In genomic region chr17:29262259-29262649, GRCm38 (mm10) we compare ENCODE assay signal across 9 mouse cellular contexts. TPM values are rescaled to one million over a fixed set of nuclear protein-coding genes. Genes with fewer than 3 reads are reported as not detected.
DNase-seq lines count a peak whose midpoint lies in the region; ATAC-seq and TF ChIP-seq lines count a peak whose summit lies in the region.
"Had no signal": no experiment of that assay in that cellular context is flagged by ENCODE, and none has a peak within 500 bp of the region (broad histone marks: within the 10 kb centered on the region; RNA-seq: fewer than 3 reads in every experiment).

No protein-coding gene starts in this region.

- peaks cover 61% of the 10 kb centered on the region for H3K4me1 ChIP-seq in heart, embryonic 13.5 days
- peaks cover 6 to 7% of the 10 kb centered on the region in 2 experiments for H3K4me1 ChIP-seq in ES-E14 (ENCODE audit: control insufficient read depth in 2 of 2, insufficient read depth in 2 of 2, low read length in 2 of 2, poor library complexity in 1 of 2)
- H3K4me1 ChIP-seq in hindbrain, embryonic 14.5 days (replicated peaks; ENCODE audit: control insufficient read depth, insufficient read depth, low read length), result peaks cover 14% of the 10 kb centered on the region
- peaks cover 37% of the 10 kb centered on the region for H3K4me1 ChIP-seq in midbrain, embryonic 13.5 days (replicated peaks)

- no peaks in the 10 kb centered on the region for H3K9me3 ChIP-seq in heart, embryonic 13.5 days
- no peaks in the 10 kb centered on the region for H3K9me3 ChIP-seq in ES-E14 (ENCODE audit: control insufficient read depth, insufficient read depth, low read depth, low read length)
- H3K9me3 ChIP-seq in hindbrain, embryonic 14.5 days (ENCODE audit: control insufficient read depth, low read length), result no peaks in the 10 kb centered on the region
- H3K9me3 ChIP-seq in midbrain, embryonic 13.5 days, result no peaks in the 10 kb centered on the region

- WGBS in heart, embryonic 13.5 days, result 45% methylated on average over 2 of the region's 2 CpGs
- 56% methylated on average over 2 of the region's 2 CpGs for WGBS in hindbrain, embryonic 14.5 days
- 51% methylated on average over 2 of the region's 2 CpGs for WGBS in midbrain, embryonic 13.5 days

- H3K36me3 ChIP-seq in heart, embryonic 13.5 days, result peaks cover 42% of the 10 kb centered on the region
- H3K36me3 ChIP-seq in ES-E14 (ENCODE audit: control insufficient read depth, insufficient read depth, low read length, poor library complexity, severe bottlenecking), result peaks cover 32% of the 10 kb centered on the region
- H3K36me3 ChIP-seq in hindbrain, embryonic 14.5 days (replicated peaks; ENCODE audit: control insufficient read depth, insufficient read depth), result peaks cover 28% of the 10 kb centered on the region
- peaks cover 30% of the 10 kb centered on the region for H3K36me3 ChIP-seq in midbrain, embryonic 13.5 days

- ATAC-seq in heart, embryonic 13.5 days (ENCODE audit: extremely low read depth, insufficient number of reproducible peaks, low FRiP score, low TSS enrichment), result no peak
- ATAC-seq in hindbrain, embryonic 14.5 days (ENCODE audit: low FRiP score), result no peak
- no peak for ATAC-seq in midbrain, embryonic 13.5 days
- ATAC-seq in inflammation-experienced regulatory T-cells, adult 6 months, result no peak
- ATAC-seq in megakaryocyte-erythroid progenitor cell, adult 5-6 weeks (replicated peaks; ENCODE audit: low FRiP score, low TSS enrichment, poor library complexity, severe bottlenecking), result no peak

- peak overlapping the region; percentile 95 for H3K9ac ChIP-seq in heart, embryonic 13.5 days
- H3K9ac ChIP-seq in ES-E14 (ENCODE audit: insufficient read depth, low read depth, low read length, poor library complexity, severe bottlenecking), result peak overlapping the region; percentile 30; the same call in 1 of the 2 replicates
- no peak overlapping the region; the same call in 1 of the 2 replicates for H3K9ac ChIP-seq in hindbrain, embryonic 14.5 days
- H3K9ac ChIP-seq in midbrain, embryonic 13.5 days (replicated peaks), result peak overlapping the region; percentile 48

- no peak overlapping the region for H3K27ac ChIP-seq in heart, embryonic 13.5 days (replicated peaks)
- no peak overlapping the region for H3K27ac ChIP-seq in ES-E14 (ENCODE audit: insufficient read depth, low read depth, low read length, poor library complexity, severe bottlenecking)
- H3K27ac ChIP-seq in hindbrain, embryonic 14.5 days, result no peak overlapping the region
- no peak overlapping the region for H3K27ac ChIP-seq in midbrain, embryonic 13.5 days

- no peaks in the 10 kb centered on the region for H3K27me3 ChIP-seq in heart, embryonic 13.5 days (replicated peaks)
- H3K27me3 ChIP-seq in hindbrain, embryonic 14.5 days (ENCODE audit: control insufficient read depth, insufficient read depth, low read length), result no peaks in the 10 kb centered on the region
- H3K27me3 ChIP-seq in midbrain, embryonic 13.5 days, result no peaks in the 10 kb centered on the region

- no peak for DNase-seq in heart, adult 8-10 months (ENCODE audit: low spot score)
- no peak for DNase-seq in ES-E14 (ENCODE audit: low read depth, low spot score)
- DNase-seq in hindbrain, embryonic 14.5 days (ENCODE audit: low spot score), result no peak
- DNase-seq in layer of hippocampus, postnatal 14 days (ENCODE audit: low spot score in 2 of 2), result no peak

- H3K4me2 ChIP-seq in heart, embryonic 13.5 days, result peak overlapping the region; percentile 88
- peak overlapping the region; percentile 61 for H3K4me2 ChIP-seq in hindbrain, embryonic 14.5 days (replicated peaks)
- peak overlapping the region; percentile 68 for H3K4me2 ChIP-seq in midbrain, embryonic 13.5 days (replicated peaks)

- peak overlapping the region; percentile 93 for H3K4me3 ChIP-seq in heart, embryonic 13.5 days
- peak overlapping the region; percentile 15 to 99 for H3K4me3 ChIP-seq in ES-E14 (ENCODE audit: insufficient read depth in 1 of 2, low read depth in 1 of 2, low read length in 2 of 2, poor library complexity in 1 of 2, severe bottlenecking in 1 of 2)
- H3K4me3 ChIP-seq in hindbrain, embryonic 14.5 days (replicated peaks; ENCODE audit: low read length), result no peak overlapping the region
- H3K4me3 ChIP-seq in midbrain, embryonic 13.5 days (replicated peaks), result no peak overlapping the region

- in situ Hi-C loops in ES-E14 (cut with MboI; ENCODE audit: low sequenced_read_pairs in 2 of 2, unreplicated experiment in 2 of 2), result no loop called here

TF ChIP-seq in ES-E14, 5 proteins besides CTCF, POLR2A, EP300 and RAD21:
- TF ChIP-seq HCFC1 (IDR thresholded peaks at IDR 0.05; ENCODE audit: borderline replicate concordance, insufficient read depth, low read length) (no peak), MAFK (IDR thresholded peaks at IDR 0.05; ENCODE audit: insufficient read depth, low read depth, low read length) (no peak), CHD2 (IDR thresholded peaks at IDR 0.05; ENCODE audit: low read depth, low read length) (no peak), ZNF384 (IDR thresholded peaks at IDR 0.05; ENCODE audit: low read depth, low read length) (no peak), ZC3H11A (IDR thresholded peaks at IDR 0.05; ENCODE audit: borderline replicate concordance, low read depth, low read length) (no peak)
TF ChIP-seq in ES-E14: peak in this region for 0.

RNA-seq across cellular contexts. Expression of gene Ppil1, which starts 1.7 kb away (rescaled TPM):
- polyA plus RNA-seq in heart, embryonic 13.5 days (2015; fragmentation: Nextera tagmentation; extraction: Ambion mirVana), result 106 and 128 TPM in 2 replicates
- total RNA-seq in heart, adult 8-10 months (2022), result 10 to 100 TPM; 36.5 to 43.8 (median 37.3) TPM
- total RNA-seq in ES-E14 (2012; rRNA removed), result 134 and 157 TPM in 2 replicates
- 101 TPM in 2 replicates for polyA plus RNA-seq in hindbrain, embryonic 14.5 days (2014; fragmentation: Nextera tagmentation; extraction: Ambion mirVana)
- 120 and 128 TPM in 2 replicates for polyA plus RNA-seq in midbrain, embryonic 13.5 days (2015; fragmentation: Nextera tagmentation; extraction: Ambion mirVana)
- 100 to 1,000 TPM in 1 of 3 experiments, 10 to 100 TPM in 2; 59.0 to 107 (median 62.4) TPM for polyA plus RNA-seq in inflammation-experienced regulatory T-cells, adult 6 months (2017; shearing (Covaris generic))
- total RNA-seq in megakaryocyte-erythroid progenitor cell, adult 5-6 weeks (2014; fragmentation: Nextera tagmentation), result 80.9 and 99.0 TPM in 2 replicates
- 82.9 and 105 TPM in 2 replicates for total RNA-seq in megakaryocyte-erythroid progenitor cell, adult 5-6 weeks (2017)
- total RNA-seq in layer of hippocampus, postnatal 14 days (2021), result 10 to 100 TPM; 17.3 to 18.1 TPM

RNA-seq across cellular contexts. Expression of gene BC004004, which starts 6.3 kb away (rescaled TPM):
- 85.0 and 91.9 TPM in 2 replicates for polyA plus RNA-seq in heart, embryonic 13.5 days (2015; fragmentation: Nextera tagmentation; extraction: Ambion mirVana)
- 100 to 1,000 TPM; 294 to 476 (median 372) TPM for total RNA-seq in heart, adult 8-10 months (2022)
- total RNA-seq in ES-E14 (2012; rRNA removed), result 50.9 and 54.5 TPM in 2 replicates
- polyA plus RNA-seq in hindbrain, embryonic 14.5 days (2014; fragmentation: Nextera tagmentation; extraction: Ambion mirVana), result 126 and 131 TPM in 2 replicates
- 99.1 and 105 TPM in 2 replicates for polyA plus RNA-seq in midbrain, embryonic 13.5 days (2015; fragmentation: Nextera tagmentation; extraction: Ambion mirVana)
- 100 to 1,000 TPM; 120 to 122 (median 120) TPM for polyA plus RNA-seq in inflammation-experienced regulatory T-cells, adult 6 months (2017; shearing (Covaris generic))
- total RNA-seq in megakaryocyte-erythroid progenitor cell, adult 5-6 weeks (2014; fragmentation: Nextera tagmentation), result 81.8 and 82.3 TPM in 2 replicates
- total RNA-seq in megakaryocyte-erythroid progenitor cell, adult 5-6 weeks (2017), result 60.4 and 66.0 TPM in 2 replicates
- total RNA-seq in layer of hippocampus, postnatal 14 days (2021), result 10 to 100 TPM; 88.1 to 93.8 TPM

RNA-seq across cellular contexts. Expression of gene Cpne5, which starts 24.3 kb away (rescaled TPM):
- polyA plus RNA-seq in heart, embryonic 13.5 days (2015; fragmentation: Nextera tagmentation; extraction: Ambion mirVana), result 17.4 and 21.0 TPM in 2 replicates
- 1 to 10 TPM; 3.2 to 9.5 (median 4.4) TPM for total RNA-seq in heart, adult 8-10 months (2022)
- total RNA-seq in ES-E14 (2012; rRNA removed), result 5.1 and 5.8 TPM in 2 replicates
- polyA plus RNA-seq in hindbrain, embryonic 14.5 days (2014; fragmentation: Nextera tagmentation; extraction: Ambion mirVana), result 38.1 and 42.8 TPM in 2 replicates
- polyA plus RNA-seq in midbrain, embryonic 13.5 days (2015; fragmentation: Nextera tagmentation; extraction: Ambion mirVana), result 20.5 and 22.0 TPM in 2 replicates
- 1 to 10 TPM in 2 of 3 experiments, under 1 TPM in 1; 0.59 to 2.4 (median 1.7) TPM for polyA plus RNA-seq in inflammation-experienced regulatory T-cells, adult 6 months (2017; shearing (Covaris generic))
- 0.17 TPM in 1 of 2 replicates, not detected in the other for total RNA-seq in megakaryocyte-erythroid progenitor cell, adult 5-6 weeks (2014; fragmentation: Nextera tagmentation)
- 0.38 TPM in 1 of 2 replicates, not detected in the other for total RNA-seq in megakaryocyte-erythroid progenitor cell, adult 5-6 weeks (2017)
- 10 to 100 TPM; 42.5 to 48.4 TPM for total RNA-seq in layer of hippocampus, postnatal 14 days (2021)
- total RNA-seq: liver, adult 2 months had no signal
- polyA plus RNA-seq: liver, adult 2 months had no signal

RNA-seq across cellular contexts. Expression of gene Pi16, which starts 55.2 kb away (rescaled TPM):
- 1.9 and 2.4 TPM in 2 replicates for polyA plus RNA-seq in heart, embryonic 13.5 days (2015; fragmentation: Nextera tagmentation; extraction: Ambion mirVana)
- total RNA-seq in heart, adult 8-10 months (2022), result 10 to 100 TPM; 17.9 to 22.9 (median 21.4) TPM
- 0.37 and 0.71 TPM in 2 replicates for total RNA-seq in ES-E14 (2012; rRNA removed)
- 0.84 and 0.85 TPM in 2 replicates for polyA plus RNA-seq in hindbrain, embryonic 14.5 days (2014; fragmentation: Nextera tagmentation; extraction: Ambion mirVana)
- 1.9 and 2.2 TPM in 2 replicates for polyA plus RNA-seq in midbrain, embryonic 13.5 days (2015; fragmentation: Nextera tagmentation; extraction: Ambion mirVana)
- under 1 TPM; 0.30 to 0.57 (median 0.53) TPM for polyA plus RNA-seq in inflammation-experienced regulatory T-cells, adult 6 months (2017; shearing (Covaris generic))
- total RNA-seq in megakaryocyte-erythroid progenitor cell, adult 5-6 weeks (2014; fragmentation: Nextera tagmentation), result 0.32 TPM in 1 of 2 replicates, not detected in the other
- total RNA-seq in megakaryocyte-erythroid progenitor cell, adult 5-6 weeks (2017), result not detected in 2 replicates
- total RNA-seq in layer of hippocampus, postnatal 14 days (2021), result 1 to 10 TPM; 1.6 to 1.9 TPM

Comparison
In these comparisons a context has a peak if more than half of its experiments do, and no peak if none do; other contexts are left out.
1. H3K4me3 ChIP-seq: peak in heart, embryonic 13.5 days (single experiment) and ES-E14 (2 of 2); none in hindbrain, embryonic 14.5 days (single experiment) and midbrain, embryonic 13.5 days (single experiment).
2. Peak in every context shown above with its lines, with median percentiles within 50 percentile points of each other: H3K4me2 ChIP-seq.